Mouse (Mus musculus): ENCODE measurements around the gene Pex5.

GRCm38 (mm10) chr6:124456243-124456642 is 41.4 kb upstream of the Pex5 start:
- TF ChIP-seq CTCF (IDR thresholded peaks at IDR 0.05; ENCODE audit: low read depth) (no peak), EP300 (IDR thresholded peaks at IDR 0.05; ENCODE audit: low read depth) (no peak)

Data from liver, postnatal 0 days (tissue).